Mouse (Mus musculus) left cerebral cortex, postnatal 36 days (tissue): ENCODE measurements at regions not wholly inside any gene's neighbourhood (a gene's known extent, or its start where the extent isn't known, plus 50 kb on each side); places are given as distances from the start of the nearest gene placed in this dataset.

ENCODE experiments used
- DNase-seq, 2 experiments: peaks; one replicate each; pipeline ENCODE4 v3.0.0; 2021 to 2022; ENCODE audit warnings: low spot score in 2 of 2, mixed read lengths in 1 of 2
- intact Hi-C: fragments of 180-260 bp; cut with DNase I; formaldehyde crosslinking; loops from one replicate; pipeline ENCODE4 v1.15.1; 2025

DNA sequence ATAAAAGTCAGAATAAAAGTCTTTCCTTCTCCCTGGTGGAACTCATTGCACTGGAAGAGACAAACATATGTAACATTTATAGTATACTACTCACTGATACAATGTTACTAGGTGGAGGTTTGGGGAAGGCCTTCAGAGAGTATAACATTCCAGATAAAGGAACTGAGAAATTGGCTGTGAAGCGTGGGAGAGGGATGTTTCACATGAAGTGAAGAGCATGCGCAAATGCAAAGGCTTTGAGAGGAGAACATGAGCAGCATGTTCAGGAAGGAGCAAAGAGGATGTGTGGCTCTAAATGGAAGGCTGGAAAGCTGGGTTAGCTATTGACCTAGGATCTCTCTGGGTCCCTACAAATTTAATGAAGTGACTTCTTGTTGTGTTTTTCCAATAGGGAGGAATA, 141.4 kb upstream of the Tll1 start:
- DNase-seq, result no peak
- intact Hi-C loops, result no loop called here

DNA sequence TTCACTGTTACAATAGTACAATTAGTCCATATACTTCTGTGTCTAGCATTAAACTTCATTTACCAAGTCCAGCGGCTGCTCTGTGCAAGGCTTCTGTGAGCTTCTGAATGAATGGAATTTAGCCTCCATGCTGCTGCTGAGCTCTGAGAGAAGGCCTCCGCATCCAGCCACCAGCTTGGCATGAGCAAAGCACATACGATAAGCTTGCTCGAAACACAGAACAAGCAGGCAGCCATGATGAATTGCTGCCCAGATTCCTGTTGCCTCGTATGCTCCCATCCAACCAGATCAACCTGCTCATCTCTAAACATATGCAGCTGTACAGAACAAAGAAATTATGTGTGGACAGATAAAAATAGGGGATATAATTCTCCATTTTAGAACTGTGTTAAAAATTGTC, 140.4 kb upstream of the Tll1 start:
- intact Hi-C loops, result no loop called here

DNA sequence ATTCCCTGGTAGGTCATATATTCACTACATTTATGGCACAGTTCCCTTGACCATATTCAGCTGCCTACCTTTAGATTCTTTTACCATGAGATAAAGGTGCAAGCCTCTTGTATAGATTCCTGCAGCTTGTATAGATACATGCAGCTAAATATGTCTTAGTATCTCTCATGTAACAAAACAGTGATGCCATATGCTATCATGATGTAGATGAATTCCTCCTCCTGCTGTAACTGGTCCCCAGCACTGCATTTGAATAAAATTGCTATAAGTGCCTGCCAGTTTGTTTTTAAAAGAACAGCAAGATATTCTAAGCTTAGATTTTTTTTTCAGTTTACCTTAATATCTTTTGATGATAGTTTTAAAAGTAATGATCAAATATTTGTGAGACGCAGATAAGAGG, 138.9 kb upstream of the Tll1 start:
- intact Hi-C loops, result no loop called here
- no peak for DNase-seq

More for the DNA sequence above, 140.4 kb upstream of the Tll1 start:
- no peak for DNase-seq

DNA sequence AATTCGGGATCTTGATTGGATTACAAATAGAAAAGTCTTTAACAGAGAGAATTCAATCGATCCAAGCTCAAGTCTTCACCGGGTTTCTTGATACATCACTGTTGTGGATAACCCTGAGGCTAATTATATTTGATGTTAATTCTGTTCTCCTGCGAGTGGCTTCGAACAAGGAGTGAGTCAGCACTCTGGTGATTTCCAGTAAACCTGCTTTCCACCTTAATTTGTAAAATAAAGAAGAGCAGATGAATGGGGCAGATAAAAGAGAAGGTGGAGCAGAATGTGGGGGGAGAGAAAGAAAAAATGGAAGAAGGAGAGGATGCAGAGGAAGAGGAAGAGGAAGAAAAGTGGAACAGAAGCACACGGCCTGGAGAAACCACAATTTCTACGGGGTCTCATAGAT, 137.5 kb upstream of the Tll1 start:
- intact Hi-C loops, result no loop called here
- no peak for DNase-seq

DNA sequence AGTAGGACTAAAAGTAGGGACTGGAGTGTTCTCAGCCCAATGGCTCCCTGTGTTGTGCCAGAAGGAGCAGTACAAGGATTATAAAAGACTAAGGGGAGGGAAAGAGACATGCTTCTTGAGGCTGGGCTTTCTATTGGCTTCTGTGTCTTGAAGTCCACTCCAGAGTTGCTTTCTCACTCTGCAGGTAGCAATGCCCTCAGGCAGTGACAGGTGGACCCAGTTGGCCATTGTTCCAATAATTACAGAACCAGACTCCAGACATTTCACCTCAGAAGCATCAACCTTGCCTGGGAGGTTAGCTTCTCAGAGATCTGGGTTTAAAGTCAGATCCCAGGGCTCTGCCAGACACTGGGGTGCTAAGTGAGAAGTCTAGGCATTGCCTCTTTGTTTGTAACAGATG, 136.3 kb upstream of the Tll1 start:
- DNase-seq, result no peak
- intact Hi-C loops, result no loop called here

DNA sequence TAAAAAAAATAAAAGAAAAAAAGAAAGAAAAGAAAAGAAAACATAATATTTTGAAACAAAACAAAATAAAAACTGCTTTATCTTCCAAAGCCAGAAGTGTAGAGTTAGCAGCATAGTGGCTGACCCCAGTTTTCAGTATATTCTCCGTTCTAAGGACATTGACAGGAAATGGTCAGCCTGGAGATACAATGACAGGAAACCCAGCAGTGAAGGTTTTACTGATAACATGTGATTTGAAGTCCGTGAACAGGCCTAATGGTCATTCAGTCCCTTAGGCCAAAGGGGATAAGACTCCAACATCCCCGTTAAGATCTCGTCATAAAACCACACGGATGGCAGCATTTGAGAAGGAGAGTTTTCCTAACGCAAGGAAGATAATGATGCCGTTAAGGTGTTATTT, 131.3 kb upstream of the Tll1 start:
- no peak for DNase-seq
- intact Hi-C loops, result no loop called here

DNA sequence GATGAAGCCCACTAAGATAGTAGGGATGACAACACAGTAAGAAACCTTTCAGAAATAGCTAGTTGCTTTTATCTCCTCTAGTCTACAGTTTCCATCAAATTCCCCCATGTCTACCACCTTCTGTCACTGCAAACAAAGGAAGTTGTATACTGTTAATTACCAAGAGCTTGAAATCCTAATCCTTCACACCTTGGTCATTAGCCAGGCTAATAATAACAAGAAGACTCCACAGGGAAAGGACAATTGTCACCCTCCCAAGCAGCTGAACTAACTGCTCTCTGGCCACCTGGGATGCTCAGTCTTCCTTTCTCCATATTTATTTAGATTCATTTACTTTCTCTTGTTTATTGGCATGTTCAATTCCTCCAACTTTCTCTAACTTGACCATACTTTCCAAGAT, 130.5 kb upstream of the Tll1 start:
- intact Hi-C loops, result no loop called here

DNA sequence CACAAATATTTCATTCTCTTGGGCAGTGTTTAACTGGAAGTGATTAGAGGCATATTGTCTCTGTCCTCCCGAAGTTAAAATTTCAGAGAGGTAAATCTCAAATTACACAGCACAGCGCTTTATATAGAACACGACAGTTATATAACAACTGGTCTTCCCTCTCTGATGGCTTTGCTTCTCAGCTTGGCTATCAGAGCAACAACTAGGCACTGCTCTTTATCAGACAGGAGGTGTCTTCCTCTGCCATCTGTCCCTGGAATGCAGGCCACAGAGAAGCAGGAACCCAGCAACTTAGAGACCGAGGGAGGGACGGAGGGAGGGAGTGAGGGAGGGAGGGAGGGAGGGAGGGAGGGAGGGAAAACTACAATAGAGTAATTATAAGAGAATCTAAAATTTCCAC, 129.4 kb upstream of the Tll1 start:
- intact Hi-C loops, result no loop called here
- DNase-seq, result no peak

More for the DNA sequence above, 130.5 kb upstream of the Tll1 start:
- DNase-seq, result no peak

DNA sequence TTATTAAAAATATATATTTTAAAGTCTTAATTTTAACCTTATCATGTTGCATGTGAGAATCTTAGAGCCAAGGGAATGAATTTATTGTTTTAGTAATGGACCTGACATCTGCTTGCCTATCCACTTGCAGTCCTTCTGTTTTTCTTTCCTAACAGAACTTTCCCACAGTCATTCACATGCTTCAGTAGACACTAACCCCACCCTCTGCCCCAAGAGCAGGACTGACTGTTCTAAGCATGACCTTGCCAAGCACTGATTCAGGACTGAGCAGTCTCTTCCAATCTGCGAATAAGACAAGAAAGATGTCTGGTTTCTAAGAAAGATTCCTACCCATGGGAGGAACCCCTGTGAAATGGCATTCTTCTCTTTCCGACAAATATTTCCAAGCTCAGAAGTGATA, 117.9 kb upstream of the Tll1 start:
- DNase-seq, result no peak
- intact Hi-C loops, result no loop called here

DNA sequence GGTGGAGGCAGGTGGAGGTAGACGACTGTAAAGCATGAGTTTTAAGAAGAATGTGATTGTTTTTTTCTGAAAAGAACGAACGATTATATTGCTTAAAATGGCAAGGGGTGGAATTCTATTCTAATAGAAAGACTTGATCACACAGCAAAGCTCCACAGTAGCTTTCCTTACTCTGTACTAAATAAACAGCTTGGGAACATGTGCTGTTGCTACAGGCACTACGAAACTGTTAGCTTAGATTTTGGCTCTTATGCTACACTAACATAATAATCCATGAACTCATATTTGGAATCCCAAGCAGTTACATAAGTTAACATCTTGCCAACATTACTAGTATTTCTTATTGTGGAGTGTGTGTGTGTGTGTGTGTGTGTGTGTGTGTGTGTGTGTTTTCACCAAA, 114.3 kb upstream of the Tll1 start:
- DNase-seq, result no peak
- intact Hi-C loops, result no loop called here

DNA sequence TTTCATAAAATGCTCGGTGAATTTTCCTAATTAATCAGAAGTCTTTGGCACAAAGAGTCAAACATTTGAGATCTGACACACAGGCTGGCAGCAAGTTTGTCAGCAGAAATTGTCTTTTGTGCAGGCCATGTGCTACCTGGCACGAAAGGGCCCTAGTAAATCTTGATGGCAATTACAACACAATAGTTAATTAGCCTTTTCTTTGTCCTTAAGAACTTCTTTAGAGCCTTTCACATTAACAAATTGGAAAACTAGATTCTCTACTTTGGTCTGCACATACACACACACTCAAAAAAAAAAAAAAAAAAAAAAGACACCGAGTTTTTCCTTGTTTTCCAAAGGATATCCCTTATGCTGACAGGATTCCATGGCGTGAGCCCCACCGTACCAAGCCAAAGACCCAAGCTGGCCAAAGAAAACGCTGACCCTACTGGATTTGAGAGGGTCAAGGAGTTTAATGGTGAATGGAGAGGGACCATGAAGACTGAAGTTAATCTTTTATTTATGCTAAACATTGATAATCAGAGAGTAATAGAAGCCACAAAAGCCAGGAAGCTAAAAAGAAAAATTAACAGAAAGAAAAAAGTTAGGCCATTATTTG, 113.2 kb upstream of the Tll1 start:
- intact Hi-C loops, result no loop called here
- no peak for DNase-seq

DNA sequence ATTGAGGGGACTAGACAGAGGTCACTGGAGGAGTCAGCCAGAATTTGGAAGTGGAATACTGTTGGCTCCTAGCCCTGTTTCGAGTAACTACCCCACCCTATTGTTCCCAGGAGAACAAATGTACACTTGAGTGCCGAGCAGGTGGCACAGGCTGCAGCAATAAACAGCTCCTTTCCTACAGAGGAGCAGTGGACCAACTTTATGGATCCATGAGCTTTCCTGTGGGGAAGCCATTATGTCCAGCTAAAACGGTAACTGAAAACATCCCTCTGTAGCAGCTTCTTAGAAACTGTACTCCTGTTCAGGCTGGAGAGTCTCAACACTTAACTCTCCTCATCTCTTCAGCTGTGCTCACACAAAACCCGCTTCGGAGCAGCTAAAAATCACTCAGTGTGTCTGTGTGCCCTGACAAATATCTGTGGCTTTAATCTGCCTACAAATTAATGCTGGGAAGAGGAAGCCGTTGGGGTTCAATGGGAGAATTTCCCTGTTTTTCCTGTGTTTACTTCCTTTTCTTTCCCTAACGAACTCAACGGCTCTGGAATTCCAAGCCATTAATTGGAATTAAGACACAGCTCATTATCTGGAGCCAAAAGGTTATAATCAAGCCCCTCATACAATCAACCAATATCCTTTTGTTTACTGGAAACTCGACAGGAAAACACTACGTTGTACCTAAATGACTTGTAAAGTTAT, 112.6 kb upstream of the Tll1 start:
- no peak for DNase-seq
- intact Hi-C loops, result no loop called here

DNA sequence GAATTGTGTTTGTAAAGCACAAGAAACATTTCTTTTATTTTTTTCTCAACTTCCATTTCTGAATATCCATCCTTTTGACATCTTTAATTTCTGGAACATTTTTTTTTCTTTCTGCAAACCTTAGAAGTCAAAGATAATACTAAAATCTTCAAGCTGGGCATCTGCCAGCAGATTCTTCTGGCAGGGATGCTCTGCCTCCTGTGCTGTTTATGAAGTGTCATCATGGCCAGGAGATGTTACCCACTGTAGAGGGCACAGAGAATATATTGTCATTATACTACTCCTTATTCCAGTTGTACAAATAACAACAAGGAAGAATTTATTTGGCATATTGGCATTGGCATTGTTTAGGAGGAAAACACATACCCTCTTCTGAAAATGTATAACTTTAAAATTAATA, 111.7 kb upstream of the Tll1 start:
- no peak for DNase-seq
- intact Hi-C loops, result no loop called here

DNA sequence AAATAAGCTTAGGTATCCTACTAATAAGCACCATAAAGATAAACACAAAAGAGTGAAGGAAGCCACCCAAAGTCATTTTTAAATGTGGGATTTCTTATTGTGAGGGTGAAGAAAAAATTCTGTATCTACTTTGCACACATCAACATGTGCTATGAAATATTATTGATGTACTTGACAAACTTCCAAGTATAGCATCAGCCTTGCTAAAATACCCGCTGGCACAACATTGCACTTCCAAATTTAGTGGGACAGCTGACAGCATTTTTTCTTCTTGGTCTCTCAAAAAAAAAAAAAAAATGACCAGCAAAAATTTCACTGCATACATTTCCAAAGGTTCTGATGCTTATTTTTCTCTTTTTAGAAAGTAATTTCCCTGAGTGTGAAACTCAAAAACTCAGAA, 101.9 kb upstream of the Tll1 start:
- peak in 1 of 2 experiments; percentile 8 for DNase-seq

DNA sequence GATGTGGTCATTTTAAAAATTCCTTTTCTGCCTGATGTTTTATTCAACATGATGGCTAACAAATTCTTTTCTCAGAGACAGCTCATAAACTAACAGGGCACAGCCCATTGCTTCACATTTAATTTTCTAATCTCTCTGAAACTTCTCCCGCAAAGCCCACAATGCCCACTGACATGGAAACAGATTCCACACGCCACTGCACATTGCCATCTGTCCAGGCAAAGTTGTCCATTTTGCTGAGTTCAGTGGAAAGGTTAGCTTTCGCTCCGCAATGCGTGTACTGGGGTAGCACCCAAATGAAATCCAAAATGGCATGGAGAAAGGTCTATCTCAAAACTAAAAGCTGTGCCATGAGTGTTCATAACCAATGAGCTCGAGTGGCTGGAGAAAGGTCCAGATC, 76.7 kb upstream of the Tll1 start:
- no peak for DNase-seq
- intact Hi-C loops, result no loop called here

More for the DNA sequence above, 101.9 kb upstream of the Tll1 start:
- intact Hi-C loops, result no loop called here

DNA sequence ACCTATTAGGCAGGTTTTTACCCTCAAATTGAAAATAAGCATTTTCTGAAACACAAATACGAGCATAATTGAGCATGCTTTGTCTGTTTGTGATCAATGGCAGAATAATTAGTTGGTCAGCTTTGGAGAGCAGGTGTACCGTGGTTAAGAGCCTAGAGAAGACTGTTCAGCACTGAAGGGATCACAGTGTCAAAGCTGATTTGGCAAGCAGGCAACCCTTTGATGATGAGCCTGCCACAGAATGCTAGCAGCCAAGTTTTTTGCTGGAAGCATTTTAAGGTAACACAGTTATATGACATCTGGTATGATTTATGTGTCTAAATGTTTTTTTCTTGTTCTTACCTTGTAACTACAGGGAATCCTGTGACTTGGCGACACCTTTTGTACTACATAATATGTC, 75.5 kb upstream of the Tll1 start:
- no peak for DNase-seq
- intact Hi-C loops, result no loop called here

DNA sequence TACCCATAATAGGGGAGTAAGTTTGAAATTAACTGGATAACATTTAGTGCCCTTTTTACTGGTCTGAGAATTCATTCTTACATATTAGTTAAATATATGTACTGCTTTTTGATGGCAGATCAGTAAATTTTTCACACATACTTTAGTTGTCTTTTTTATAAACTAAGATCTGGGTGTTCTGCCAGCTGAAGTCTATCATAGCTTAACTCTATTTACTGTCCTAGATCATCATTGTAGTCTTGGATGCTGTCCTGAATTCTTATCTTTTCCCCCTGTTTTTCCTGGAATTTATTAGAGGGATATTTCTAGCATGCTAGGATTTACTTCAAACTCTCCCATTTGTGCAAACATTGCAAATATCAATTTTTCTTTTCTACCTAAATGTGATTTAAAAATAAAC, 74.3 kb upstream of the Tll1 start:
- intact Hi-C loops, result no loop called here
- no peak for DNase-seq

DNA sequence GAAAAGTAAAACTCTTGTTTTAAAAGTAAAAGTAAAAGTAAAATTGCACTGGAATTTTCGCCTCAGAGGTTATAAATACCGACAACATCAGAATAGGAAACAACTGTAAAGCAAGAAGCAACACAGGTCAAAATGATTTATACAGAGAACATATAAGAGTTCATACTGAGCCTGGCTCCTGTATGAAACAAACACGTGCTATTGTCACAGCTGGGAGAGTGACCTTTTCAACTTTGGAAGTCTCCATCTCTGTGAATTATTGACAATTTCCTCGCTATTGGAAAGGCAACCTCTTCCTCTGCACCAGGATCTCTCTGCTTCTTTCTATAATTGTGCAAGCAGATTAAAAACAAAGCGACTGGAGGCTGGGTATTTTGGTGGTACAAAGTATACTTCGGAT, 70.0 kb upstream of the Tll1 start:
- no peak for DNase-seq
- intact Hi-C loops, result no loop called here

DNA sequence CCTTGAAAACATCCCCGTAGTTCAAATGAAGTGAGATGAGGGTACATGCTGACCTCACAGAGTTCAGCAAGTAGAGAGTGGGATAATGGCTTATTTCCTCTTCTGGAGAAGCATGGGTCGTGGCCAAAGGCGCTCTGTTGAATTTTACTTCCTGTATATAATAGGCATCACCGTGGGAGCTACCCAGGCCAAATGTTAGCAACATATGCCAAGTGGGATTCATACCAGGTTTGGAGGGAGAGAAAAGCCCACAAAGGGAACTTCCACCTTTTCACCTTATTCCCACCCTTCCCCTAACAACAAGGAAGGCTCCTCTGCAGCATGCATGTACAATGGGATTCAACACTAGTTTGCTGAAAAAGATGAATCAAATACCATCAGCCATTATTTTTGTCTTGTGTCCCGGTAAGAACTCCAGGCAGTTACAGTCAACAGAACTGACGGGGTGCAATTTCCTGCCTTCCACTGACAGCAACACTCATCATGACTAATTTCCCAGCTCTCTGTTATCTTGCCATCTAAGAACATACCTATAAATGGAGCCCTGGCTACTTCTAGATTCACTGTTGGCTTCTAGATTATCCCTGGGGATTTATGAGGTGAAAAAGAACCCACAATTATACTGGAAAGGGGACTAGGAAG, 59.4 kb upstream of the Tll1 start:
- intact Hi-C loops, result no loop called here
- DNase-seq, result no peak
